Comparison of ENCODE assay signal across 8 mouse cellular contexts in the genomic region with DNA sequence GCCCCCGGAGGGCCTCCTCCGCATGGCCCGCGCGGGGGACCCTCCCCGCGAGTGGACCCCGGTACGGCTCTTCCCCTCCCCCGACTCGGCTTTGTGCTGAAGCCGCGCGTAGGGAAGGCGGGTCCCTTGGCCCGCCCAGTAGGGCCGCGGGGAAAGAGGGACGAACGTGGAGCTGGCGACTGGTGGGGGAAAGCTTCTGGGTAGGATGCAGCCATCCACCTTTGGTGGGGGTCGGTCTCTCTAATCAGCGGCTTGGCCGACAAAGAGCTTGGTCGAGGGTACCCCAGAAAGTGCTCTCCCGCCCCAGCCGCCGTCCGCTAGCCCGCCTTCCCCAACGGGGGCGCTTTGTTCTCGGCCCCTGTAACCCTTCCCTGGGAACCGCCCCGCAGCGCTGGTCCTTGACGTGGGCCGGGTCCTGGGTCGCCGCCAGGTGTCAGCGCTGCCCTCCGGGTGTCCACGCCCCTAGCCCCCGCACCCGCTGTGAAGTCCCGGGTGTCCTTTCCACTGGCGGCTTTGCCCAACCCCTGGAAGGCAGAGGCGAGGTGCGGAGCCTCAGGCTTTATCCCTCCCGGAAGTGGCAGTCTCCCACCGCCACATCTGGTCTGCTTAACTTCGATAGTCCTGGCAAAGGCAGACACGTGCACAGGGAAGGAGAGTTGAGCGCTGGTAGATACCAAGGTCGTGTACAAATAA. TPM values are rescaled to one million over a fixed set of nuclear protein-coding genes. Genes with fewer than 3 reads are reported as not detected.
DNase-seq lines count a peak whose midpoint lies in the region; ATAC-seq lines count a peak whose summit lies in the region.

No protein-coding gene starts in this region.

- H3K27ac ChIP-seq in embryonic facial prominence, embryonic 13.5 days: peak overlapping the region; percentile 95
- H3K27ac ChIP-seq in limb, embryonic 11.5 days (replicated peaks; ENCODE audit: low read depth, low read length): peak overlapping the region; percentile 93
- peak overlapping the region; percentile 96 for H3K27ac ChIP-seq in midbrain, embryonic 10.5 days (replicated peaks)
- peak overlapping the region; percentile 79 for H3K27ac ChIP-seq in stomach, embryonic 15.5 days

- intact Hi-C loops in heart, postnatal 25 days (cut with DNase I): loop anchor here (5.0 kb wide), 1 partner anchor 90 kb away; no protein-coding TSS in a partner anchor

- no peaks in the 10 kb centered on the region for H3K27me3 ChIP-seq in embryonic facial prominence, embryonic 13.5 days
- H3K27me3 ChIP-seq in limb, embryonic 11.5 days (ENCODE audit: control insufficient read depth, insufficient read depth, low read length): no peaks in the 10 kb centered on the region
- peaks cover 5% of the 10 kb centered on the region; the same call in 1 of the 2 replicates for H3K27me3 ChIP-seq in midbrain, embryonic 10.5 days (ENCODE audit: low read depth, poor library complexity, severe bottlenecking)
- no peaks in the 10 kb centered on the region for H3K27me3 ChIP-seq in stomach, embryonic 15.5 days (replicated peaks)

- no peaks in the 10 kb centered on the region for H3K9me3 ChIP-seq in embryonic facial prominence, embryonic 13.5 days
- H3K9me3 ChIP-seq in limb, embryonic 11.5 days (ENCODE audit: control insufficient read depth, low read length): no peaks in the 10 kb centered on the region
- H3K9me3 ChIP-seq in midbrain, embryonic 10.5 days (replicated peaks): no peaks in the 10 kb centered on the region
- H3K9me3 ChIP-seq in stomach, embryonic 15.5 days: no peaks in the 10 kb centered on the region

- under 1% methylated on average over 49 of the region's 55 CpGs for WGBS in embryonic facial prominence, embryonic 13.5 days
- WGBS in limb, embryonic 11.5 days: under 1% methylated on average over 47 of the region's 55 CpGs
- under 1% methylated on average over 51 of the region's 55 CpGs for WGBS in midbrain, embryonic 10.5 days
- under 1% methylated on average over 55 of the region's 55 CpGs for whole genome bisulfite sequencing in stomach, embryonic 15.5 days

- H3K4me1 ChIP-seq in embryonic facial prominence, embryonic 13.5 days: peaks cover 46% of the 10 kb centered on the region
- H3K4me1 ChIP-seq in limb, embryonic 11.5 days (ENCODE audit: control insufficient read depth, insufficient read depth, low read length): peaks cover 28% of the 10 kb centered on the region
- peaks cover 33% of the 10 kb centered on the region for H3K4me1 ChIP-seq in midbrain, embryonic 10.5 days
- peaks cover 23% of the 10 kb centered on the region for H3K4me1 ChIP-seq in stomach, embryonic 15.5 days

- H3K4me3 ChIP-seq in embryonic facial prominence, embryonic 13.5 days: peak overlapping the region; percentile 94
- peak overlapping the region; percentile 100 for H3K4me3 ChIP-seq in limb, embryonic 11.5 days (ENCODE audit: low read depth, low read length)
- H3K4me3 ChIP-seq in midbrain, embryonic 10.5 days: peak overlapping the region; percentile 96
- H3K4me3 ChIP-seq in stomach, embryonic 15.5 days (replicated peaks): peak overlapping the region; percentile 84

- DNase-seq in CD4-positive, CD25-positive, alpha-beta regulatory T cell, adult 2 months (ENCODE audit: low read depth, low spot score): peak; percentile 31
- DNase-seq in heart, postnatal 25 days (ENCODE audit: low spot score): peak; percentile 45
- peak; percentile 82 for DNase-seq in limb, embryonic 11.5 days (ENCODE audit: low spot score)
- DNase-seq in midbrain, embryonic 10.5 days (ENCODE audit: low spot score): peak; percentile 81
- DNase-seq in layer of hippocampus, adult 11-12 months (ENCODE audit: low spot score): no peak

- ATAC-seq in activated CD4-positive, CD25-positive, alpha-beta regulatory T cell, adult 4 months: peak; percentile 28
- ATAC-seq in embryonic facial prominence, embryonic 13.5 days (ENCODE audit: insufficient number of reproducible peaks, insufficient read depth, low FRiP score, low TSS enrichment, low read depth): peak; percentile 16; the same call in 1 of the 2 replicates
- ATAC-seq in limb, embryonic 11.5 days (ENCODE audit: insufficient number of reproducible peaks, low FRiP score, low TSS enrichment, low read depth): peak; percentile 54
- ATAC-seq in stomach, embryonic 15.5 days (ENCODE audit: insufficient read depth, low FRiP score, low read depth): peak; percentile 29

- peak overlapping the region; percentile 81 for H3K4me2 ChIP-seq in embryonic facial prominence, embryonic 13.5 days
- peak overlapping the region; percentile 91 for H3K4me2 ChIP-seq in limb, embryonic 11.5 days (ENCODE audit: low read depth, severe bottlenecking)
- peak overlapping the region; percentile 83 for H3K4me2 ChIP-seq in stomach, embryonic 15.5 days

- H3K36me3 ChIP-seq in embryonic facial prominence, embryonic 13.5 days: no peaks in the 10 kb centered on the region
- H3K36me3 ChIP-seq in limb, embryonic 11.5 days (ENCODE audit: control insufficient read depth, insufficient read depth, low read length): no peaks in the 10 kb centered on the region
- H3K36me3 ChIP-seq in midbrain, embryonic 10.5 days: no peaks in the 10 kb centered on the region
- H3K36me3 ChIP-seq in stomach, embryonic 15.5 days: no peaks in the 10 kb centered on the region

- H3K9ac ChIP-seq in embryonic facial prominence, embryonic 13.5 days: peak overlapping the region; percentile 96
- peak overlapping the region; percentile 99 for H3K9ac ChIP-seq in limb, embryonic 11.5 days (ENCODE audit: low read length)
- H3K9ac ChIP-seq in stomach, embryonic 15.5 days: peak overlapping the region; percentile 73

RNA-seq across cellular contexts. Expression of a gene that starts 1.5 kb away (rescaled TPM):
- polyA plus RNA-seq in activated CD4-positive, CD25-positive, alpha-beta regulatory T cell, adult 4 months (2017; shearing (Covaris generic)): under 1 TPM in 1 of 2 experiments, not detected in 1; 0.32 TPM
- 208 TPM in 2 replicates for polyA plus RNA-seq in embryonic facial prominence, embryonic 13.5 days (2015; fragmentation: Nextera tagmentation; extraction: Ambion mirVana)
- total RNA-seq in heart, postnatal 25 days (2021): 1 to 10 TPM; 7.2 TPM
- polyA plus RNA-seq in limb, embryonic 11.5 days (2014; fragmentation: Nextera tagmentation; extraction: Ambion mirVana): 219 and 223 TPM in 2 replicates
- polyA plus RNA-seq in midbrain, embryonic 10.5 days (2016; fragmentation: Nextera tagmentation; extraction: Ambion mirVana): 110 and 128 TPM in 2 replicates
- polyA plus RNA-seq in stomach, embryonic 15.5 days (2015; fragmentation: Nextera tagmentation; extraction: Ambion mirVana): 131 and 142 TPM in 2 replicates

Comparison
In these comparisons a context has a peak if more than half of its experiments do, and no peak if none do; other contexts are left out.
1. RNA of a gene that starts 1.5 kb away (polyA plus RNA-seq): 219 to 223 TPM in limb, embryonic 11.5 days, 208 TPM in embryonic facial prominence, embryonic 13.5 days, 131 to 142 TPM in stomach, embryonic 15.5 days and 110 to 128 TPM in midbrain, embryonic 10.5 days; 0.32 TPM in activated CD4-positive, CD25-positive, alpha-beta regulatory T cell, adult 4 months; every median in the first group is over 10 times any median in the second.
2. Peak in every context shown above with its lines, with median percentiles within 50 percentile points of each other: ATAC-seq, H3K27ac ChIP-seq, H3K4me2 ChIP-seq, H3K4me3 ChIP-seq and H3K9ac ChIP-seq.